Mouse (Mus musculus) stomach, embryonic 15.5 days (tissue): ENCODE data around the gene 1810009A15Rik. TPM values are rescaled to one million over a fixed set of nuclear protein-coding genes. Genes with fewer than 3 reads are reported as not detected.
A peak's percentile ranks its signal among the peaks of the same experiment; 100 is the strongest.

Experiments
- ATAC-seq: fragments of 200-750 bp; cut with Nextera tagmentation; 2 replicates; pipeline ENCODE4 v1.8.0; 2017; ENCODE audit warnings: low read depth, moderate number of reproducible peaks, moderate TSS enrichment; ENCODE audit not compliant: insufficient read depth, low FRiP score
- H3K27ac ChIP-seq: fragments of 300-500 bp; sonication (generic); 2 replicates; pipeline ENCODE4 v1.5.1; 2015; ENCODE audit warnings: mild to moderate bottlenecking, inconsistent platforms
- H3K27me3 ChIP-seq: fragments of 300-500 bp; sonication (generic); replicated peaks from 2 replicates; pipeline ENCODE4 v1.6.1; 2015; ENCODE audit warnings: inconsistent platforms
- H3K36me3 ChIP-seq: fragments of 300-500 bp; sonication (generic); 2 replicates; pipeline ENCODE4 v1.6.1; 2015; ENCODE audit warnings: inconsistent platforms
- H3K4me1 ChIP-seq: fragments of 300-500 bp; sonication (generic); 2 replicates; pipeline ENCODE4 v1.6.1; 2015; ENCODE audit warnings: inconsistent platforms
- H3K4me2 ChIP-seq: fragments of 300-500 bp; sonication (generic); 2 replicates; pipeline ENCODE4 v1.6.1; 2015; ENCODE audit warnings: mild to moderate bottlenecking, inconsistent platforms
- H3K4me3 ChIP-seq: fragments of 300-500 bp; sonication (generic); replicated peaks from 2 replicates; pipeline ENCODE4 v1.5.1; 2015; ENCODE audit warnings: inconsistent platforms
- H3K9ac ChIP-seq: fragments of 300-500 bp; sonication (generic); 2 replicates; pipeline ENCODE4 v1.6.1; 2015; ENCODE audit warnings: inconsistent platforms
- H3K9me3 ChIP-seq: fragments of 300-500 bp; sonication (generic); 2 replicates; pipeline ENCODE4 v1.6.1; 2016; ENCODE audit warnings: inconsistent platforms
- WGBS: fragments of 180-500 bp; shearing (Covaris S2); methylation state at CpG from one replicate; pipeline ENCODE4 v1.1.7; 2015; 5-methylcytosine and 5-hydroxymethylcytosine counted together
- microRNA-seq: library from miRNA; unstranded; fragments of <30 nt; microRNA quantifications from one replicate; pipeline ENCODE4, GENCODE M21; 2016
- polyA plus RNA-seq: library from polyadenylated mRNA; unstranded; fragments of >200 nt; fragmentation: Nextera tagmentation; extraction: Ambion mirVana; gene quantifications from 2 replicates; pipeline ENCODE4 v1.2.1, GENCODE M21; 2015

The 1810009A15Rik gene
- polyA plus RNA-seq, 1 experiment from 2014 or later, result 82.9 TPM

DNA sequence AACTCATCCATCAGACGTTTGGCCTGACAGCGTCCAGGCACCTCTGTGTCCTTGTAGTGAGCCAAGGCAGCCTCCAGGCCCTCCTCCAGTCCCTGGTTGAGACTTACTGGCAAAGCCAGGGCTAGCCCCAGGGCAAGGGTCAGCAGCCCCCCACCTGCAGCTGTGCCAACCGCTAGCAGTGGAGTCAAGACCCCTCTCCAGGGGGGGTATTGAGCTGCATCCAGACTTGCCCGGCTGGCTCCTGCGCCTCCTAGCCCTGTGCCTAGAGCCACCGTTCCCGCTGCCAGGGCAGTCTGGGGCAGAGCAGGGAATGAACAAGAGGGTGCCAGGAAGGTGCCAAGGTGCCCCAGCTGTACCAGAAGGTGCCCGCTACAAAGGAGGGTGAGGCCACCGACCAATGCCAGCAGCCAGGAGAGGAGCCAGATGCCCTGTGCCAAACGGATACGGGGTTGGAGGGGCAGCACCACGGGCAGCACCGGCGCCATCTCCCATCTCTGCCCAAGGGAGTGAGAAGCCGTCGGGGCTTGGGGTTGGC, 40.1 kb downstream of the 1810009A15Rik start:
- H3K9ac ChIP-seq, result no peak overlapping the region
- no peaks in the 10 kb centered on the region for H3K27me3 ChIP-seq
- no peaks in the 10 kb centered on the region for H3K9me3 ChIP-seq
- 27% methylated on average over 16 of the region's 16 CpGs for WGBS
- H3K36me3 ChIP-seq, result peaks cover 14% of the 10 kb centered on the region
- ATAC-seq, result no peak
- H3K4me1 ChIP-seq, result peaks cover 22% of the 10 kb centered on the region
- peak overlapping the region; percentile 73 for H3K4me2 ChIP-seq
- peak overlapping the region; percentile 90; the same call in 1 of the 2 replicates for H3K27ac ChIP-seq
- peak overlapping the region; percentile 75 for H3K4me3 ChIP-seq

DNA sequence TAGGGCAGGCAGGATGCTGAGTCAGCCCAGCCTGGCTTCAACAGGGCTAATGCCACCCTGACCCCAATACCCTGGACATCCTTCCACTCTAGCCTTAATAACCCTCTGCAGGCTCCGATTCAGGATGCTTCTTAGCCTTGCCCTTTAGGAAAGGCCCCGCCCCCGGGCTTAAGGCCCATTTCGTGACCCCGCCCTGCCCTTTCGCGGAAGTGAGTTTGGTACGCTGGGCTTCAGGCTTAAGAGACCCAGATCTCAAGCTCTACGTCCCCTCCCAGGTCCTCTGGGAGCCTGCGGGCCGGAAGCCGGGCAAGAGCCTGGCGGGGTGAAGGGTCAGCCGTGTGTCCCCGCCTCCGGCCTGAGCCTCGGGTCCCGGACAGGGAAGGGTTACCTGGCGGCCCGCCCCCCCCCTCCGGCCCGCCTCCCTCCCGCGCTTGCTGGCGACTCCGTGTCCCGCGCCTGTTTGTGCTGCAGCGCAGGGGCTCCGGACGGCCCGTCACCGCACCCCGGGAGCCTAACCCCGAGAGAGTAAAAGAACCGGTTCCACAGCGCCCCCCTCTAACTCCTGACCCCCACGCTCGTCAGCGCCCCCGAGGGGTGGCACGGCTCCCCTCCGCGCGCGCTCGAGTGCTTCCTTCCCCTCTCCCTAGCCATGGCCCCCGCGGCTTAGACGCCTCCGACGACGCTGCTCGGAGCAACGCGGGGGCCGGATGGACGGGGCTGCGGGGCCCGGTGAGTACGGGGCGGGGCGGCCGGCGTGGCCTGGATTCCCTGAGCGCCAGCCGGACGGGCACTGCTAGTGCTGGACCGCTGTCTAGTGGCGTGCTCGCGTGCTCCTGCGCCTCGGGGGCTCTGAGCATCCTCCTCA, 40.8 kb downstream of the 1810009A15Rik start, which contains the start of the genes Rom1 and Eml3:
TSS of gene Rom1 (minus strand) at position 133 of the 865 bp plus-strand sequence.
TSS of gene Eml3 (plus strand) at position 329 of the 865 bp plus-strand sequence.
- peak within 1 kb of the TSS; percentile 90 for H3K27ac ChIP-seq
- peaks cover 20% of the 10 kb centered on the region for H3K36me3 ChIP-seq
- no peaks in the 10 kb centered on the region for H3K9me3 ChIP-seq
- H3K9ac ChIP-seq, result peak within 1 kb of the TSS; percentile 54
- peaks cover 22% of the 10 kb centered on the region for H3K4me1 ChIP-seq
- H3K4me2 ChIP-seq, result peak within 1 kb of the TSS; percentile 73
- H3K4me3 ChIP-seq, result peak within 1 kb of the TSS; percentile 75
- 0% methylated on average over 69 of the region's 74 CpGs for WGBS
- ATAC-seq, result peak; percentile 76
- no peaks in the 10 kb centered on the region for H3K27me3 ChIP-seq

- peak; percentile 6; the same call in 1 of the 2 replicates for ATAC-seq
- Histone ChIP-seq H3K4me2 (peak overlapping the region; percentile 73), H3K9ac (peak overlapping the region; percentile 54), H3K27me3 (no peaks in the 10 kb centered on the region), H3K36me3 (peaks cover 25% of the 10 kb centered on the region), H3K27ac (peak overlapping the region; percentile 90), H3K4me1 (peaks cover 22% of the 10 kb centered on the region), H3K9me3 (no peaks in the 10 kb centered on the region), H3K4me3 (peak overlapping the region; percentile 75)
- WGBS, result 6% methylated on average over 11 of the region's 11 CpGs
These were observed 41.5 kb downstream of the 1810009A15Rik start for GRCm38 (mm10) chr19:8930117-8930516.

DNA sequence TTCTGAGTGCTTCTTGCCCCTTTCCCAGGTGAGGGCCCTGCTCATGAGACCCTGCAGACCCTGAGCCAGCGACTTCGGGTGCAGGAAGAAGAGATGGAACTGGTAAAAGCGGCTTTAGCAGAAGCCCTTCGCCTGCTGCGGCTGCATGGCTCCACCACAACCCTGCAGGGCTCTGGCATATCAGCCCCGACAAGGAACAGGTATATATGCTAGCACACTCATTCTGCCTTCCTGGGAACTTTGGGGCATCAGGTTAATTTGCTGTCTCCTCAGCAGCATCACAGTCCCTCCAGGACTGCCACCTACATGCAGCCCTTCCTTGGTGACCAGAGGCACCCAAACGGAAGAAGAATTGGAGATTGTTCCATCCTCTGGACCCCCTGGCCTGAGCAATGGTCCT, 42.1 kb downstream of the 1810009A15Rik start:
- peaks cover 22% of the 10 kb centered on the region for H3K4me1 ChIP-seq
- no peak overlapping the region for H3K27ac ChIP-seq
- H3K36me3 ChIP-seq, result peaks cover 22% of the 10 kb centered on the region
- H3K9ac ChIP-seq, result peak overlapping the region; percentile 54; the same call in 1 of the 2 replicates
- peak overlapping the region; percentile 73 for H3K4me2 ChIP-seq
- 84% methylated on average over 7 of the region's 7 CpGs for WGBS
- no peaks in the 10 kb centered on the region for H3K9me3 ChIP-seq
- H3K27me3 ChIP-seq, result no peaks in the 10 kb centered on the region
- peak overlapping the region; percentile 75 for H3K4me3 ChIP-seq
- no peak for ATAC-seq

GRCm38 (mm10) chr19:8936736-8937135, 48.1 kb downstream of the 1810009A15Rik start:
- 89% methylated on average over 2 of the region's 2 CpGs for WGBS

More at GRCm38 (mm10) chr19:8936736-8937135, 48.1 kb downstream of the 1810009A15Rik start:
- Histone ChIP-seq H3K4me2 (no peak overlapping the region), H3K9me3 (no peaks in the 10 kb centered on the region), H3K4me3 (no peak overlapping the region), H3K4me1 (peaks cover 8% of the 10 kb centered on the region), H3K27me3 (no peaks in the 10 kb centered on the region), H3K27ac (no peak overlapping the region), H3K9ac (no peak overlapping the region), H3K36me3 (peaks cover 35% of the 10 kb centered on the region)
- no peak for ATAC-seq

Small RNA genes lying within 50 kb of the gene (microRNA-seq; reads per million reads assigned to microRNA genes)
- not detected for gene Mir5136

Other genes with a start within 250 kb of the 1810009A15Rik start
- gene Chrm1, start 225.1 kb upstream of the 1810009A15Rik start, polyA plus RNA-seq, result 0.88 and 0.98 TPM in 2 replicates
- 111 and 122 TPM in 2 replicates for gene Slc3a2, start 165.5 kb upstream of the 1810009A15Rik start, polyA plus RNA-seq
- gene Wdr74, start 153.0 kb upstream of the 1810009A15Rik start, polyA plus RNA-seq, result 76.3 and 90.4 TPM in 2 replicates
- 1.4 and 1.7 TPM in 2 replicates for gene 1700092M07Rik, start 148.1 kb upstream of the 1810009A15Rik start, polyA plus RNA-seq
- gene Stx5a, start 147.4 kb upstream of the 1810009A15Rik start, polyA plus RNA-seq, result 132 and 134 TPM in 2 replicates
- 159 and 160 TPM in 2 replicates for gene Nxf1, start 131.8 kb upstream of the 1810009A15Rik start, polyA plus RNA-seq
- 158 and 161 TPM in 2 replicates for gene Tmem223, start 117.9 kb upstream of the 1810009A15Rik start, polyA plus RNA-seq
- 95.7 and 104 TPM in 2 replicates for gene Tmem179b, start 114.4 kb upstream of the 1810009A15Rik start, polyA plus RNA-seq
- gene Taf6l, start 102.4 kb upstream of the 1810009A15Rik start, polyA plus RNA-seq, result 26.3 and 26.9 TPM in 2 replicates
- gene Polr2g, start 90.3 kb upstream of the 1810009A15Rik start, polyA plus RNA-seq, result 136 and 137 TPM in 2 replicates
- 4.1 and 4.4 TPM in 2 replicates for gene Zbtb3, start 86.3 kb upstream of the 1810009A15Rik start, polyA plus RNA-seq
- gene Ttc9c, start 69.5 kb upstream of the 1810009A15Rik start, polyA plus RNA-seq, result 49.7 and 52.1 TPM in 2 replicates
- 5.9 and 6.6 TPM in 2 replicates for gene Hnrnpul2, start 68.8 kb upstream of the 1810009A15Rik start, polyA plus RNA-seq
- not detected in 2 replicates for gene AC129217.1, start 59.1 kb upstream of the 1810009A15Rik start, polyA plus RNA-seq
- gene Bscl2, start 51.4 kb upstream of the 1810009A15Rik start, polyA plus RNA-seq, result 49.7 and 53.4 TPM in 2 replicates
- 11.2 and 14.7 TPM in 2 replicates for gene Gng3, start 49.7 kb upstream of the 1810009A15Rik start, polyA plus RNA-seq
- gene Lrrn4cl, start 38.1 kb upstream of the 1810009A15Rik start, polyA plus RNA-seq, result 1.6 and 1.8 TPM in 2 replicates
- gene Ubxn1, start 17.4 kb upstream of the 1810009A15Rik start, polyA plus RNA-seq, result 160 and 163 TPM in 2 replicates
- 61.9 and 62.8 TPM in 2 replicates for gene Uqcc3, start 7.9 kb upstream of the 1810009A15Rik start, polyA plus RNA-seq
- 69.9 and 93.9 TPM in 2 replicates for gene Lbhd1, start 5.1 kb upstream of the 1810009A15Rik start, polyA plus RNA-seq
- gene Gm49403, start 4.9 kb upstream of the 1810009A15Rik start, polyA plus RNA-seq, result not detected in 2 replicates
- not detected in 2 replicates for gene Gm49416, start 73 bp downstream of the 1810009A15Rik start, polyA plus RNA-seq
- gene Ints5, start 4.2 kb downstream of the 1810009A15Rik start, polyA plus RNA-seq, result 36.8 and 43.6 TPM in 2 replicates
- 89.3 and 103 TPM in 2 replicates for gene Ganab, start 9.2 kb downstream of the 1810009A15Rik start, polyA plus RNA-seq
- gene B3gat3, start 31.5 kb downstream of the 1810009A15Rik start, polyA plus RNA-seq, result 39.8 and 44.5 TPM in 2 replicates
- 3.3 and 3.4 TPM in 2 replicates for gene Rom1, start 40.5 kb downstream of the 1810009A15Rik start, polyA plus RNA-seq
- gene Eml3, start 40.7 kb downstream of the 1810009A15Rik start, polyA plus RNA-seq, result 31.7 and 32.6 TPM in 2 replicates
- 132 and 142 TPM in 2 replicates for gene Mta2, start 53.0 kb downstream of the 1810009A15Rik start, polyA plus RNA-seq
- 29.1 and 31.8 TPM in 2 replicates for gene Tut1, start 65.0 kb downstream of the 1810009A15Rik start, polyA plus RNA-seq
- gene Eef1g, start 78.2 kb downstream of the 1810009A15Rik start, polyA plus RNA-seq, result 383 and 461 TPM in 2 replicates
- 32.2 and 43.5 TPM in 2 replicates for gene Ahnak, start 100.4 kb downstream of the 1810009A15Rik start, polyA plus RNA-seq
- gene Scgb1a1, start 199.1 kb downstream of the 1810009A15Rik start, polyA plus RNA-seq, result not detected in 2 replicates
- gene Asrgl1, start 246.8 kb downstream of the 1810009A15Rik start, polyA plus RNA-seq, result 13.7 and 16.4 TPM in 2 replicates